Mouse (Mus musculus): ENCODE results near the gene Fgf5.

- TF ChIP-seq CTCF (IDR thresholded peaks at IDR 0.05; ENCODE audit: control insufficient read depth, insufficient read depth, low read length) = no peak
- TF ChIP-seq POLR2A (IDR thresholded peaks at IDR 0.05; ENCODE audit: borderline replicate concordance, control insufficient read depth, low read depth, low read length) = no peak
Measured at GRCm38 (mm10) chr5:98281993-98282392, 28.0 kb downstream of the Fgf5 start.

All from bone marrow, adult 2 months (tissue).